In the genomic region with DNA sequence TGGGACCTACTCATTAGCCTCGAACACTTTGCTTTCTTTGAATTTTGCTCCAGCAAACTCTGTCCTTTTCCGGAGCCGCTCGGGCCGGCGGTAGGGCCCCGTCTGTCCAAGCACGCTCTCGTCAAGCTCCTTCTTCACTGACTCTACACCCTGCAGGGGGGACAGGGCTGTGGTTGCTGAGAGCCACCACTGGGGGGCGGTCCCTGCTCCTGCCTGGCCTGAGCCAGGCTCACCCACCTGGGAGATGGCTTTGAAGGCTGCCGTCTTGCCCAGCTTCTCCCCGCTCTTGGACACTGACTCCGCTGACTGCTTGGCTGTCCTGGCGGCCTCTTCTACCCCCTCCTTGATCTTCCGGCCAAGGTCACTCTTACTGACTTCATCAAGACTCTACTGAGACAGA, we compare ENCODE assay signal across 7 mouse cellular contexts. TPM values are rescaled to one million over a fixed set of nuclear protein-coding genes. Genes with fewer than 3 reads are reported as not detected.
A peak's percentile ranks its signal among the peaks of the same experiment; 100 is the strongest.
DNase-seq lines count a peak whose midpoint lies in the region; ATAC-seq and TF ChIP-seq lines count a peak whose summit lies in the region.

No protein-coding gene starts in this region.

- H3K9me3 ChIP-seq in kidney, embryonic 15.5 days (replicated peaks) = no peaks in the 10 kb centered on the region
- no peaks in the 10 kb centered on the region for H3K9me3 ChIP-seq in hindbrain, embryonic 13.5 days

- peaks cover 100% of the 10 kb centered on the region for H3K36me3 ChIP-seq in kidney, embryonic 15.5 days
- H3K36me3 ChIP-seq in hindbrain, embryonic 13.5 days = peaks cover 89% of the 10 kb centered on the region

- TF ChIP-seq POLR2A in bone marrow, adult 2 months (IDR thresholded peaks at IDR 0.05; ENCODE audit: borderline replicate concordance, control insufficient read depth, low read depth, low read length) = no peak

- no peak overlapping the region for H3K4me3 ChIP-seq in bone marrow, adult 2 months (replicated peaks; ENCODE audit: control insufficient read depth, low read depth, low read length)
- no peak overlapping the region for H3K4me3 ChIP-seq in kidney, embryonic 15.5 days (replicated peaks)
- H3K4me3 ChIP-seq in hindbrain, embryonic 13.5 days = no peak overlapping the region

- H3K9ac ChIP-seq in kidney, embryonic 15.5 days = no peak overlapping the region
- H3K9ac ChIP-seq in hindbrain, embryonic 13.5 days = no peak overlapping the region

- ATAC-seq in kidney, embryonic 15.5 days (replicated peaks; ENCODE audit: low FRiP score) = peak; percentile 65; the same call in 1 of the 2 replicates
- ATAC-seq in hindbrain, embryonic 13.5 days (ENCODE audit: low FRiP score) = no peak

- H3K27me3 ChIP-seq in kidney, embryonic 15.5 days = no peaks in the 10 kb centered on the region
- H3K27me3 ChIP-seq in hindbrain, embryonic 13.5 days = no peaks in the 10 kb centered on the region

- TF ChIP-seq CTCF in bone marrow, adult 2 months (IDR thresholded peaks at IDR 0.05; ENCODE audit: control insufficient read depth, insufficient read depth, low read length) = peak; percentile 44; the same call in 1 of the 2 replicates

- DNase-seq in lung, postnatal 4 days = peak; percentile 27 to 34
- DNase-seq in lung, postnatal 14 days = no peak
- peak; percentile 30 for DNase-seq in retina, postnatal 1 day
- DNase-seq in heart, adult 9 months (ENCODE audit: low spot score in 2 of 2) = no peak

- H3K27ac ChIP-seq in bone marrow, adult 2 months (ENCODE audit: control insufficient read depth, insufficient read depth, low read depth, low read length, poor library complexity) = no peak overlapping the region
- no peak overlapping the region for H3K27ac ChIP-seq in kidney, embryonic 15.5 days
- no peak overlapping the region for H3K27ac ChIP-seq in hindbrain, embryonic 13.5 days

- no peaks in the 10 kb centered on the region for H3K4me1 ChIP-seq in bone marrow, adult 2 months (ENCODE audit: control insufficient read depth, insufficient read depth, low read length)
- H3K4me1 ChIP-seq in kidney, embryonic 15.5 days = no peaks in the 10 kb centered on the region
- H3K4me1 ChIP-seq in hindbrain, embryonic 13.5 days (replicated peaks) = no peaks in the 10 kb centered on the region

- H3K4me2 ChIP-seq in kidney, embryonic 15.5 days = no peak overlapping the region
- H3K4me2 ChIP-seq in hindbrain, embryonic 13.5 days = no peak overlapping the region

- WGBS in bone marrow, adult 2 months = 86% methylated on average over 15 of the region's 15 CpGs
- 83% methylated on average over 15 of the region's 15 CpGs for WGBS in kidney, embryonic 15.5 days
- WGBS in hindbrain, embryonic 13.5 days = 72% methylated on average over 15 of the region's 15 CpGs

RNA-seq across cellular contexts. Expression of a gene that starts 8.1 kb away (rescaled TPM):
- polyA plus RNA-seq in bone marrow, adult 2 months (2011; ENCODE audit: insufficient read depth, insufficient read length, low replicate concordance, missing spikeins) = 46.5 and 48.3 TPM in 2 replicates
- polyA plus RNA-seq in kidney, embryonic 15.5 days (2015; fragmentation: Nextera tagmentation; extraction: Ambion mirVana) = 64.5 and 69.5 TPM in 2 replicates
- 41.5 and 42.6 TPM in 2 replicates for polyA plus RNA-seq in hindbrain, embryonic 13.5 days (2015; fragmentation: Nextera tagmentation; extraction: Ambion mirVana)

RNA-seq across cellular contexts. Expression of a gene that starts 8.6 kb away (rescaled TPM):
- polyA plus RNA-seq in bone marrow, adult 2 months (2011; ENCODE audit: insufficient read depth, insufficient read length, low replicate concordance, missing spikeins) = 3.8 TPM in 1 of 2 replicates, not detected in the other
- 98.6 and 110 TPM in 2 replicates for polyA plus RNA-seq in kidney, embryonic 15.5 days (2015; fragmentation: Nextera tagmentation; extraction: Ambion mirVana)
- 281 and 287 TPM in 2 replicates for polyA plus RNA-seq in hindbrain, embryonic 13.5 days (2015; fragmentation: Nextera tagmentation; extraction: Ambion mirVana)

RNA-seq across cellular contexts. Expression of a gene that starts 14.7 kb away (rescaled TPM):
- 6.0 and 14.2 TPM in 2 replicates for polyA plus RNA-seq in bone marrow, adult 2 months (2011; ENCODE audit: insufficient read depth, insufficient read length, low replicate concordance, missing spikeins)
- polyA plus RNA-seq in kidney, embryonic 15.5 days (2015; fragmentation: Nextera tagmentation; extraction: Ambion mirVana) = 56.1 and 62.9 TPM in 2 replicates
- polyA plus RNA-seq in hindbrain, embryonic 13.5 days (2015; fragmentation: Nextera tagmentation; extraction: Ambion mirVana) = 62.1 and 65.2 TPM in 2 replicates

RNA-seq across cellular contexts. Expression of a gene that starts 19.6 kb away (rescaled TPM):
- polyA plus RNA-seq in bone marrow, adult 2 months (2011; ENCODE audit: insufficient read depth, insufficient read length, low replicate concordance, missing spikeins) = 12.4 and 16.3 TPM in 2 replicates
- 3.8 and 6.5 TPM in 2 replicates for polyA plus RNA-seq in kidney, embryonic 15.5 days (2015; fragmentation: Nextera tagmentation; extraction: Ambion mirVana)
- 5.0 and 5.2 TPM in 2 replicates for polyA plus RNA-seq in hindbrain, embryonic 13.5 days (2015; fragmentation: Nextera tagmentation; extraction: Ambion mirVana)

RNA-seq across cellular contexts. Expression of a gene that starts 29.0 kb away (rescaled TPM):
- 1.3 TPM in 1 of 2 replicates, not detected in the other for polyA plus RNA-seq in bone marrow, adult 2 months (2011; ENCODE audit: insufficient read depth, insufficient read length, low replicate concordance, missing spikeins)
- polyA plus RNA-seq in kidney, embryonic 15.5 days (2015; fragmentation: Nextera tagmentation; extraction: Ambion mirVana) = 0.86 and 0.91 TPM in 2 replicates
- polyA plus RNA-seq in hindbrain, embryonic 13.5 days (2015; fragmentation: Nextera tagmentation; extraction: Ambion mirVana) = 1.00 and 1.7 TPM in 2 replicates

Comparison
In these comparisons a context has a peak if more than half of its experiments do, and no peak if none do; other contexts are left out.
1. DNase-seq: peak in lung, postnatal 4 days (2 of 2) and retina, postnatal 1 day (single experiment); none in lung, postnatal 14 days (single experiment) and heart, adult 9 months (0 of 2).
2. RNA of a gene that starts 8.6 kb away (polyA plus RNA-seq): 281 to 287 TPM in hindbrain, embryonic 13.5 days and 98.6 to 110 TPM in kidney, embryonic 15.5 days; 3.8 TPM in bone marrow, adult 2 months; every median in the first group is over 10 times any median in the second.